Mouse (Mus musculus): ENCODE measurements around the gene B3galt5.

The B3galt5 gene

GRCm38 (mm10) chr16:96235366-96235970 is at the start of gene B3galt5:
TSS of gene B3galt5 (plus strand) at chr16:96235801.
- DNase-seq = no peak

- DNase-seq = peak; percentile 49 to 55
Measured at GRCm38 (mm10) chr16:96187619-96188018, 48.0 kb upstream of the B3galt5 start.

- peak; percentile 100 for DNase-seq
Measured at GRCm38 (mm10) chr16:96191531-96192506, 43.8 kb upstream of the B3galt5 start, which contains the start of gene Lca5l. TSS of gene Lca5l (minus strand) at chr16:96192271.

DNA sequence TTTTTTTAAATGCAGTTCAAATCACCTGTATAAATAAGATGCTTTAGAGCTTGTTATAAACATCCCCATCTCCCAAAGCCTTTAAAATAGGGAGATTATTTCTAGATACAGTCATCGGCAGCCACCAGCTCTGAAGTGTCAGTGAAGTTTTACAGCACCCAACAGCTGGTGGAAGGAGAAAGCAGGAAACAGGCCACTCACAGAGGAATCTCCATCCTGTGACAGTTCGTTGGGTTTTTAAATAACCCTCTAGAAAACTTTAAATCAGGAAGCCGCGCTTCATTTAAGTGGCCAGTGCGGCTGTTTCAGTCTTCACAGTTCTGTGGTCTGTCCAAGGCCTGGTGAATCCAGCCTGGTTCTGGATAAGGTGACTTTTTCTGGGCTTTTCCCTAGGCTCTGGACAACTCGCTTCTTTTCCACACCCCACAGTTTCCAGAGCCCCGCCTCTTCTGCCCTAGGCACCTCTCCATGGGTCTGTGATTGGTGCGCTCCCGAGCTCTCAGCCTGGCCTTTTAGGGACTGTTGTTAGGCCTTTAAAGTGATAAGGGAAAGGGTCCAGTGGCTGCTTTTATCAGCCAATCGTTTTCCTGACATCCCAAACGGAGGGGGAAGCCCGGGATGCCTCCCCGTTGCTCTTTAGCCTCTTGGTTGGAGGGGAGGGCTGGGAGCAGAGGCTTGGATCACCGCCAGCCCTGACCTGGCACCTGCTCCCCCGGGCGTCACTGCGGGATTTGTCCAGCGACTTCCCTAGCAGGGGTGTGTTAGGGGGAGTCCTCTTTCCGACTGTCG is 35.5 kb upstream of the B3galt5 start, which contains the start of gene Sh3bgr:
Sh3bgr (plus strand) TSS at position 538 of the 789 bp plus-strand sequence.
- DNase-seq = peak; percentile 77 to 79

DNA sequence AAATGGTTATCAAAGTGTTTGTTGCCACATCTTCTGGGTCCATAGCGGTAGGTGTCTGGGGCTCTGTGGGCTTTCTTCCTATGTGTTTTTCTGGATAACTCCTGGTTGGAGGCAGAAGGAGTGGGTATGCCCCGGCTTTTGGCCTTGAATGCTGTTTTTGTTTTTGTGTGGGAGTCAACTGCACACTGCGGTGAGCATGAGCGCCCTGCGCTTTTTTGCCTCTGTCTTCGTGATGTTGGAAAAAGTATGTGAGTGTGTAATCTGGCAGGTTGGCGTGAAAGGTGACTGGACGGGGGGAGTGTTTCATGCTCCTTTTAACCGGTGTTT is 34.9 kb upstream of the B3galt5 start:
- DNase-seq = no peak

- no peak for DNase-seq
Measured at GRCm38 (mm10) chr16:96201485-96202232, 33.9 kb upstream of the B3galt5 start.

DNA sequence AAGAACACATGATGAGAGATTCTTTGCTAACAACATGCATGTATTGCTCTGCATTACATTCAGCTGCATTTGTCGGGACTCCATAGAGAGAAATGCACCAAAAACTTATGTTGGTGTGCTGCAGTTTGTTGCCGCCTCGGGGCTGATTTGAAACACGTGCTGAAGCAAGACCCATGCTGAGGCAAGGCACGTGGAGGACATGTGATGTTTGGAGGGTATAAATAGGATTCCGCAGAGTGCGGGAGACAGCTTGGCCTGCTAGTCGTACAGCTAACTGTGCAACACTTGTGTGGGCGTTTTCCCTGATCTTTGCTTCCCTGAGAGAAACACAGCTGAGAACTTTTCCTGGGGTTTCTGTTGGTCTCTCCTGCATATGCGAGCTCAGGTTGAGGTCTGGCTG is 25.8 kb upstream of the B3galt5 start:
- DNase-seq = no peak

DNA sequence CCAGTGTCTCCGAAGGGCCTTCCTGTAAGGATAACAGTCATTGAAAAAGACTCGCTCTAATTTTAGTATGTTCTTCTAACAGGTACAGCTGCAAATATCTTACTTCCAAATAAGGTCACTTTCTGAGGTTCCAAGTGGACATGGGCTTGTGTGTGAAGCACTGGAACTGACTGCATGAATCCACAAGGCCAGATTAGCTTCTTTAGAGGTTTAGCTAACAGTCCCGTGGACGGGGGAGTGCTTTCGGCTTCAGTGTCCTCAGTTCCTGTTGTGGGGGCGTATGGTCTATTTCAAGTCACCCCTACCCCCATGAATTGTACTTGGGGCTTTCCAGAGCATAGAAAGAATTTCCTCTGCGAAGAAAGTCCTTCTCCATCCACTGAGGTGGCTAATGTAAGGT is 24.7 kb upstream of the B3galt5 start:
- no peak for DNase-seq

DNA sequence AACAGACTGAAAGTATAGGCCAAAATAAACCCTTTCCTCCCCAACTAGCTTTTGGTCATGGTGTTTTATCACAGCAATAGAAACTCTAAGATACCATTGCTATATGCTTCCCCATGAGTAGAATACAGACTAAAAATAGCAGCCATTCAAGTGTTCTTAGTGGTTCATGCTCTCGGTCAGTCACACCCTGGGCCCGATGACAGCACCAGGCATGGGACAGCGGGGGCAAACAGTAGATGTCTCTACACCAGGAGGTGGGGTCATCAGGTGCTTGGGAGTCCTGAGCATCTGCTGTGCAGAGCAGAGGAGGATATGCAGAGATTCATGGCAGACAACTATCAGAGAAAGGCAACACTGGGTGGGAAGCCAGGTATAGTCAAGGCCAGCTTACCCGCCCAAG is 22.6 kb upstream of the B3galt5 start:
- DNase-seq = no peak

GRCm38 (mm10) chr16:96221491-96221890 is 14.1 kb upstream of the B3galt5 start:
- DNase-seq = peak; percentile 41 to 67

GRCm38 (mm10) chr16:96221959-96222358 is 13.6 kb upstream of the B3galt5 start:
- DNase-seq = no peak

GRCm38 (mm10) chr16:96222452-96222851 is 13.1 kb upstream of the B3galt5 start:
- DNase-seq = no peak

DNA sequence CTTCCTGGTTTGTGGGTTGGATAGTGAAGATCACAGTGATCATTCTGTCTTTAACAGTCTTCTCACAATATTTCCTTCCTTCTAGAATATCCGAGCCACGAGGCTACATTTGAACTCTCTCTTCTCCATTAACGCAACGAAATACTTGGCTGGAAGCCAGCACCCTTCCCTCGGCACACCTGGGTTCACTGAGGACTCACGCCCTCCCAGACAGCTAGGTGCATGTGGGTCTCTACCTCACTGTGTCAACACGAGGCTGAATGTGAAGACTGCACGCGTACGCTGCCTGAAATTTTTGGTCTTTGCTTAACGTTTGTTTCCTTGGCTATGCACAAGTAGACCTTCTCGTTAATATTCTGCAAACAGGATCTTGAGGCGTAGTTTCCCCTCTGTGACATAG is 7.2 kb upstream of the B3galt5 start:
- no peak for DNase-seq

GRCm38 (mm10) chr16:96229044-96229555 is 6.5 kb upstream of the B3galt5 start:
- no peak for DNase-seq

- DNase-seq = peak; percentile 75 to 89
Measured at GRCm38 (mm10) chr16:96230411-96230810, 5.2 kb upstream of the B3galt5 start.

DNA sequence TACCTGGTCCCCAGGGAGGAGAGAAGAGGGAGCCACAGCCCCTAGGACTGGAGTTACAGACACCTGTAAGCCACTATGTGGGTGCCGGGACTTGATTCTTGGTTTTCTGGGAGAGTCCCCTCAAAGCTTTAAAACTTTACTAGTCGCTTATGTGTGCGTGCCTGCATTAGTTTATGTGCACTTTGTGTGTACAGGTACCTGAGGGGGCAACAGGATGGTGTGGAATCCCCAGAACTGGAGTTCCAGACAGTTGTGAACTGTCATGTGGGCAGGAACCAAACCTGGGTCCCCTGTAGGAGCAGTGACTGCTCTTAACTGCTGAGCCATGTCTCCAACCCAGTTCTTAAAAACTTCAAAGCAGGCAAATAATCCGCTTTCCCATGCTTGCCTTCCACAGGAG is 4.3 kb upstream of the B3galt5 start:
- DNase-seq = no peak

DNA sequence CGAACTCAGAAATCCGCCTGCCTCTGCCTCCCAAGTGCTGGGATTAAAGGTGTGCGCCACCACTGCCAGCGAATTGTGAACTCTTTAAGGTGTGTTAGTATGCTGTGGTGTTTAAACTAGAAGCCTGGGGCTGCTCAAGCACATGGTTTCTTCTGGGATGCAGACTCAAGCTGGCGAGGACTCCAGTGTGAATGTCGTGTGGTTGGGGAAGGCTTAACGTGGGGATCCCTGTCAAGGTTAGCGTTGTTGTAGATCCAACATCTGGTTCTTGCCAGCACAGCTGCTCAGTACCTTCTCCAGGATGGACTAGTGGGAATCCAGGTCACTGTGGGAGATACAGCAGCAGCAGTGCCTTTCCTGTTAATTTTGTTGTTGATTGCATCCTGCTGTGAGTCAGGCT is 3.6 kb upstream of the B3galt5 start:
- DNase-seq = no peak

DNA sequence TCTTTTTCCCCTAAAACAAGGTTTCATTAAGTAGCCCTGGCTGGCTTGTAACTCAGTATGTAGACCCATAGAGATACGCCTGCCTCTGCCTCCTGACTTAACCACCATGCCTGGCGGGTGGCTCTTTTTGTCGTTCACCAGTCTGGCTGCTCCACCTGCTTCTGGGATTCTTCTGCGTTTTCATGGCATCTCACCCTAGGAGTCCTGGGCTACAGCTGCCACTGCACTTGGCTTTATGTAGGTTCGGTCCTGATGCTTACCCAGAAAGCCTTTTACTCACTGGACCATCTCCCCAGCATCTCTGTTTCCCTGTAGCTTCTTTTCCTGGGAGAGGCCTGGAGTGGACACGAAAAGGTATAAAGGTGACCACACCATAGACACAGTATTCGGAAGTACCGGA is 1.6 kb upstream of the B3galt5 start:
- DNase-seq = no peak

GRCm38 (mm10) chr16:96244496-96244895 is 8.9 kb downstream of the B3galt5 start:
- no peak for DNase-seq

DNA sequence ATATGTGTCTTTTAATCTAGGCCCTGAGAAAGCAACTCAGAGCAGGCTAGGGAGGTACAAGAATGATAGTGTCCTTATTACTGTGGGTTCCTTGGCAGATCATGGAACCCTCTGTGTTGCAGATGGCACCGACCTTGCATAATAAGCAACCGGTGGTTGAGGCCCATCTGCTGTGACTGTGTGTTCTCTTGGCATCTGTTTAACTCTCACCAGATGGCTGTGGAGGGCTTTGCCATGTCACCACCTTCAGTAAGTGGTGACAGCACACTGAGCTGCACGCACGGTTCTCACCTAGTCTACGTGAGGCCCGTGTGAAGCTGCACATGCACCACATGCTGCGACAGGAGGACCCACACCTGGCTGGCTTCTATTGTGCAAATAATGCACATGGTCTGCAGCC is 14.0 kb downstream of the B3galt5 start:
- peak; percentile 92 to 94 for DNase-seq

- DNase-seq = peak; percentile 66 to 70
Measured at GRCm38 (mm10) chr16:96252146-96252545, 16.5 kb downstream of the B3galt5 start.

- no peak for DNase-seq
Measured at GRCm38 (mm10) chr16:96258429-96258828, 22.8 kb downstream of the B3galt5 start.
